Mouse (Mus musculus) adrenal gland, adult (tissue): ENCODE data around the gene Pabpn1l.
"Not testable (repeated sequence)": the region's sequence is repeated elsewhere in the genome, so short reads cannot be mapped to it uniquely, and the experiment has no call there.

Source experiments
- DNase-seq, 2 experiments: peaks; one replicate each; pipeline ENCODE4 v3.0.0; 2022 to 2023; ENCODE audit warnings: low spot score in 1 of 2; ENCODE audit not compliant: inconsistent age in 2 of 2

The Pabpn1l gene

DNA sequence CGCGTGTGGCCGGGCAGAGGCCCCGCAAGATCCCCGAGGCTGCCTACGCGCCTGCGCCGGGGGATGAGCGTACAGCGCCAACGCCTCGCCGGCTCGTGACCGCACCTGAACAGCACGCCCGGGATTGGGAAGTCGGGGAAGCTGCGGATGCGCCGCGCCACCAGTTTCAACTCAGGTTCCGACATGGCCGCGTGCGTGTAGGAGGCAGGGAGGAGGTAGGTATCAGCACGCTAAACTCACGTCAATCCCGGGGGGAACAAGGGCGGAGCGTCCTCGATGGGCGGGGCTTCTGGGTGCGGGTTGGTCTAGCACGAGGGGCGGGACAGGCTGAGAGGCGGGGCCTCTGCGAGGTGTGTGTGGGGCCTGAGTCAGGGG lies 45.9 kb downstream of the Pabpn1l start, which contains the start of gene Aprt:
TSS of gene Aprt (minus strand) at position 262 of the 375 bp plus-strand sequence.
- DNase-seq, result peak; percentile 97 to 99

DNA sequence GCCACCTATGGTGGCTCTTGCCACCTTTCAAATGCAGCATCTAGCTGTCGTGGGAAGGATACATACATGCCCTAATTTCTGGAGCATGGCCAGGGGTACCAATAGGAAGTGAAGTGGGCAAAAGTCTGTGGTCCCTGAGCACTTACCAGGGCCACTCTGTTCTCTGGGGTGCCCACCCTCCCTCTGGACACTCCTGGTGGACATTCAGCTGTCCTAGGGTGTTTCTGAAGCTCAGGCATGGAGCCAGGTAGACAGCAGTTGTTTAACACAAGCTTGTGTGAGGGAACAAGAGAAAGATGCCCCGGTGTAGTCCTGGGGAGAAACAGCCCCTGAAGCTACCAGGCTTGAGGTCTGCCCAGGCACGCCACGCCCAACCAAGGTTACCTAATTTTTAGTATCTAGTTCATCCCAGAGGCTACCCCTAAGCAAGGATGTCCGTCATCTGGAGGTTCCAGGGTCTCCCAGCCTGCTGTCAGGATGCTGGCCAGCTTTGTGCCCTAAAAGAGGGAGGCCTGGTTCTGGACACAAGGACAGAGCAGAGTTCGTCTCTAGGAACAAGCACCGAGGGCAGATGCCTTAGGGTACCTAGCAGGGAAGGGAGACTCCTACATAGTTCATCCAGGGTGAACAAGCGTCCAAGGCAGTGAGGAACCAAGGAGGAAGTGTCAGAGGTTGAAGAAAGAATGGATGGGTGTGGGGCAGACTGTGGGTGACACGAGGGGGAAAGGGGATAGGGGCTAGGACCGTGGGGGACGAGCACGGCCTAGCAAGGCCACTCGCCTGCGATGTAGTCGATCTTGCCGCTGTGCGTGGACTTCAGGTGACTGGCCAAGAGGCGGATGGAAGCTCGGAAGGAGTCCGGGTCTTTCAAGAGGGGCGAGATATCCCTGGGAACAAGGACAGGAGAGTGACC lies 46.5 kb downstream of the Pabpn1l start:
- DNase-seq, result no peak

DNA sequence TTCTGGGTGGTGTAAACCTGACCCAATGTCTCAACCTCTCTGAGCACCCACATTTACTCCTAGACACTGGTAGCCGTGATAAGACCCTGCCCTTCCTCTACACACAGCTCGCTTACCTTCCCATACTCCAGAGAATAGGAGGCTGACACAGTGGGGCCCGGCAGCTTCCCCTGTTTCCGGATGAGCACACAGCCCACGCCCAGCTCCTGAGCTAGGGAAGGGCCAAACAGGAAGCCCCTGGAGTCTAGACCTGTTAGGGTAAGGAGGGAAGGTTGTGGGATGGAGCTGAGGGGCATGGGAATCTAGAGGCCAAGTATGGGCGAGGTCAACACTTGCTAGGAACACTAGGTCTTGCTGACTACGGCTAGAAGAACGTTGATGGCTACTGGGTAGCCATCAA lies 47.3 kb downstream of the Pabpn1l start:
- DNase-seq, result no peak

DNA sequence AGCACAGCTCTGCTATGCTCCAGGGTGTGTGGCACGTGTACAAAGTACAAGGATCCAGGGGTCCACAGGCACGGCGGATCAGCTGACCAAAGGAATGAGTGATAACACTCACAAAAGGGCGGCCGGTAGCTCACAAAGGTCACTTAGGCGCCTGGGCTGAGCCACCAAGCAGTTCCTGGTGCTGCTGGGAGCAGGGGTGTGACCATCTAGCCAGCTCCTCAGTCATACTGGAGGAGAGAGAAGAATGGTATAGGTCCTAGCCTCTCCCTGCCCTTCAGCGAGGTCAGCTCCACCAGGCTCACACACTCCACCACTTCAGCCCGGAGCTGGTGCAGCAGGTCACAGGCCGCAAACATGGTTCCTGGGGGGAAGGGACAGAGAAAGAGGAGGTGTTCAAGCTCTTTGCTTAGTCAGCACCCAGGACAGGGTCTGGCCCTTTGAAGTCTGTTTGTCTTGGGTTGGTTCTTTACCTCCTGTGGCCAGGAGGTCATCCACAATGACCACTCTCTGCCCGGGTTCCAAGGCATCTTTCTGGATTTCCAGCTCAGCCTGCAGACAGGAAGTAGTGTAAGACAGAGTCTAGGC lies 47.8 kb downstream of the Pabpn1l start:
- DNase-seq, result no peak

DNA sequence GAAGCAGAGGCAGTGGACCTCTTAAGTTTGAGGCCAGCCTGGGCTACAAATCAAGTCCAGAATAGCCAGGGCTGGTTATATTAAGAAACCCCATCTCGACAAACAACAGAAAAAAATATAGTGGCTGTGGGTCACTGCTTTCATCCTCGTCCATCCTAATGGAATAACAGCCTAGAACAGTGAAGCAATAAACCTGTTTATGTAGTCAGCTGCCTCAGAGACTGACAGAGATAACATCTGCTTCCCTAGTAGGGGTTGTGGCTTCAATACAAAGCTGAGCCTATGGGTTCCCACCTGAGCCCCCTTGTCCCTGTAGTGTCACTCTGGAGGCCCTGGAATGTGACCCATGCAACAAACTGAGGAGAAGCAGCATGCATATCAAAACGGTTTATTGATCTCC lies 48.3 kb downstream of the Pabpn1l start:
- DNase-seq, result no peak

DNA sequence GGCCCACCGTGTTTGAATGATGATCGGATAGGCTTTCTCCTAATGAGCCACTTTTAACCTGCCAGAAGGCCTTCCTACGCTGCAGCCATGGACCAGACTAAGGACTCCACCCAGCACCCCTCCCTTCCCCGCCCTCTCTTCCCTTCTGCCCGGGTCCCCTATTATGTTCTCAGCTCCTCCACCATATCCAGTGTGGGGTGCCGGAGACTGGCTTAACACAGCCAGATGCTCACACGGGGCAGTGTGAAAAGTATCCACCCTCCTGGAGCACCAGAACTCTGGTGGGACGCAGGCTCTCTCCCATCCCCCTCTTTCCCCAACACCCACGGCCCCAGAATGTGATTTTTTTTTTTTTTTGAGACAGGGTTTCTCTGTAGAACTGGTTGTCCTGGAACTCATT lies 49.0 kb downstream of the Pabpn1l start:
- no peak for DNase-seq

DNA sequence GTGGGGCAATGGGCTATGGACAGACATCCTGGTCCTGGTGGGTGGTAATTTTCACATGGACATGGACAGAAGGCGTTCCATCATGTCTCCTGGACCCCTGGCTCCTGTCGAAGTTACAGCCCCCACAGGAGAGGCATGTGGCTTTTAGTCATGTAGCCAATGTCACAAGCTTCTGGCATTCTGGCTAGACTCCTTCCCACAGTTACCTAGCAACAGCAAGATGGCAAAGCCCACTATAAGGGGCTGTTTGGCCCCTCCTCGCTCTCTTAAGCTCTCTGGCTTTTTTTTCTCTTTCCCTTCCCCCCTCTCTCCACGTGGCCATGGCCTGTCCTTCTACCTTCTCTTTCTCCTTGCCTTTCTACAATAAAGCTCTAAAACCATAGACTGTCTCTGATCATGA lies 49.4 kb downstream of the Pabpn1l start:
- DNase-seq, result not testable (repeated sequence)

DNA sequence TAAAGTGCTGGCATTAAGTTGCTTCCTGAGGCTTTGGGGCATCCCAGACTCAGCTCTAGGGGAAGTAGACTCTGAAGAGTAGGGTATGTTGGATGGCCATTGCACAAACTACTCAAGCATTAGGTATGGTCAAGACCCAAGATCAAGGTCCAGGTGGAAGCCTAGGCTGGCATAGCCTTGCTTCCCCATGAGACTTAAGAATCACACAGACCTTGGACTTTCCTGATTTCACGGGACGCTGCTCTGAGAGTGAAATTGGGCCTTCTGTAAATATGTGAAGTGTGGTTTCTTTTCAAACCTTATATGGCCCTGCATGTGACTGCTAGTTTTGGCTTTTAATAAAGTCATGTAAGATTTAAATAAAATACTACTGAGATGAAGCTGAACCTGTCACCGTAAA lies 49.8 kb downstream of the Pabpn1l start:
- no peak for DNase-seq

DNA sequence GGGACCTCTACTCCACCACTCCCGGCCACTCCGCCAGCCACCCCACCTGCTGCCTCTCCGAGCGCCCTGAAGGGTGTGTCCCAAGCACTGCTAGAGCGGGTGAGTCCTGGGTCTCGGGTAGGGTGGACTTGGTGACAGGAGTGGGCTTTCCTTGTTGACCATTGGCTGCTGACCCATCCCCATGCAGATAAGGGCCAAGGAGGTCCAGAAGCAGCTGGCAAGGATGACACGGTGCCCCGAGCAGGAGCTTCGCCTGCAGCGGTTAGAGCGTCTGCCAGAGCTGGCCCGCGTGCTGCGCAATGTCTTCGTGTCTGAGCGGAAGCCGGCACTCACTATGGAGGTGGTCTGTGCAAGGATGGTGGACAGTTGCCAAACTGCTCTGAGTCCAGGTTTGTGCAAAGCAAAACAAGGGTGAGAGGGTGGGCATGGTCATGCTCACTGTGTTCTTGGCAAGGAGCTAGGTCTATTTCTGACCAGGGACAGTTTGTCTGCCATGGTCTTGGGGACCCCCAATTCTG lies 50.7 kb downstream of the Pabpn1l start:
- DNase-seq, result no peak

DNA sequence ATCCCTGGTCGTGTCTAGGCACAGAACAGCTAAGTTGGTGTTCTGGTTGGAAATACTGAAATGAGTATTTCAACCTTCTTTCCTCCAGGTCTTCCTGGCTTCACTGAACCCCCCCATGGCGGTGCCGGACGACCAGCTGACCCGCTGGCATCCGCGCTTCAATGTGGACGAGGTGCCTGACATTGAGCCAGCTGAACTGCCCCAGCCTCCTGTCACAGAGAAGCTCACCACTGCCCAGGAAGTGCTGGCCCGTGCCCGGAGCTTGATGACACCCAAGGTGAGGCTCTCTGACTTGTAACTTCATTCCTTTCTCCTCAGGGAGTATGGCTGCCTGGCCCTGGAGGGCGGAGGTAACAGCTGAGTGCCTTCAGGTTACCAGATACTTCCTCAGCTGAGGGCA lies 51.4 kb downstream of the Pabpn1l start:
- no peak for DNase-seq

DNA sequence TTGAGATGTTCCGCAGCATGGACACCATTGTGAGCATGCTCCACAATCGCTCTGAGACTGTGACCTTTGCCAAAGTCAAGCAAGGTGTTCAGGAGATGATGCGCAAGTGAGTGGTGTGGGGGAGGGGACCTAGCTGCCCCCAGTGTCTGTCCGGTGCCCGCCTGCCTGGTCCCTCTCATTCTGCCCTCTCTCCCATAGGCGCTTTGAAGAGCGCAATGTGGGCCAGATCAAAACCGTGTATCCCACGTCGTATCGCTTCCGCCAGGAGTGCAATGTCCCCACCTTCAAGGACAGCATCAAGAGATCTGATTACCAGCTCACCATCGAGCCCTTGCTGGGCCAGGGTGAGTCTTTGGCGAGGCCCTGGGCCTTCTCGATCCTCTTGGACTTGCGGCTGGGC lies 52.5 kb downstream of the Pabpn1l start:
- no peak for DNase-seq
